Mouse (Mus musculus): ENCODE results near the gene Olfr150.
"Not testable (repeated sequence)": the region's sequence is repeated elsewhere in the genome, so short reads cannot be mapped to it uniquely, and the experiment has no call there.

Olfr150 gene

DNA sequence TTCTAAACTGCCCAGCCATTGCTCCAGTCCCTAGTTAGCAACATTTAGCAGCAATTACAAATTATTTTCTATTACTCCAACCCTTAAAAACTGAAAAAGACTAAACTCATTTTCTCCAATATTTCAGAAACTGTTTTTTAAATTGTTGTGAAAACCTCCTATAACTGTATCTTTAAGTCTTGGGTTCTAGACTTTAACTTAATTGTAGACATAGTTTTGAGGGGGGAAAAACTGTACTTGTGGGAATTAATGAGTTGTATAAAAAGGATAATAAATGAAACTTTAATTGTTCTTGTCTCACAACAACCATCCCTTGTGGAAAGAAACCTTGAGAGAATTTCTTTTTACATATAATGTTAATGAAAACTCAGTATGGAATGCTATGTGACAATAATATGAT is at the start of gene Olfr150:
Gene Olfr150, plus strand, starts transcription at position 301 of the 400 bp plus-strand sequence.
- no peak for DNase-seq (ENCODE audit: low read depth, low spot score)

DNA sequence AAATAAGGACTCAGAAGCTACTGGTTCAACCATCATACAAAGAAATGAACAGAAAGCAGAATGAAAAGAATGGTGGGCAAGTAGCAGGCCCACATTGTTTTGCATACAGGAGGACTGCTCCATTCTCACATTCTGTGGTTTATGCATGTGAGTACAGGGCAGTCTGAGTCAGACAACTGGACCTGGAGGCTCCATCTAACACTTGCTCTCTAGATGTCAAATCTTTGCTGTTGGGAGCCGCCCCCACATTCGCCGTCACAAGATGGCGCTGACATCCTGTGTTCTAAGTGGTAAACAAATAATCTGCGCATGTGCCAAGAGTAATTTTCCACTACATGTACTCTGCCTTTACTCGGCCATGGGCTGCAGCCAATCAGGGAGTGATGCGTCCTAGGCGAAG is 29.7 kb upstream of the Olfr150 start:
- not testable (repeated sequence) for DNase-seq (ENCODE audit: low read depth, low spot score)

DNA sequence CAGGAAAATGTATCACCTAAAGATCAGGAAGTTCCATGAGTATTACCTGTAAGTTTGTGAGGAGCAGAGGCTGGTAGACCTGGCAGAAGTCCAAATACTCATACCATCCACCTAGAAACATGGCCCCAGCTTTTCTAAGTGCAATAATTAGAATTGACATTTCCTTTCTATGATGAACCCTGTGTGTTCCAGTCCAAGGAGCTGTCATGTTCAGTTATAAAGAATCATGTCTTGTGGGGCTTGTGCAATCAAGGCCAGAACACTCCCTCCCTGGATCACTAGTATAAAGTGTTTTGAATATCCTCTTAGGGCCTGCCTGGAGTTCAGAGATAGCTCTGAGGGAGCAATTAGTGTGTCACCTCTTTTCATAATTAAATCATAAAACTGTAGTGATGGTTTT is 23.8 kb upstream of the Olfr150 start, which contains the start of gene Olfr149:
Gene Olfr149, minus strand, starts transcription at position 101 of the 400 bp plus-strand sequence.
- no peak for DNase-seq (ENCODE audit: low read depth, low spot score)

DNA sequence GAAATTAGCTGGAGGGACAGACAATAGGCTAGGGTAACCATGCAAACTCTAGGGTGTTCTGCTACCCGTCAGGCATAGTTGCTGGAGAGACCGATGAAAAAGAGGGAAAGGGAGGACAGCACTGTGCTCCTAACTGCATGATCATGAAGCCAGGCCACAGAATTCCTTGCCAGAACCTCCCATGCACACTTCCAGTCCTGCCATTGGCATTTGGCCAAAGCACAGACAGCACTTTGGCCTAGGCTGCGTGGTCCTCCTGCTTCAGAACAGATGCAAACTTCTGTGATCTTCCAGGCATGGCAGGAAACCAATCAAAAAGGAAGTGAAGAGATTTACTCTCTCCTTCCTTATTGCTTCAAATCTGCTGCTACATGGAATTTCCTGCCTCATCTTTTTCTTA is 21.8 kb upstream of the Olfr150 start:
- DNase-seq (ENCODE audit: low read depth, low spot score) = no peak

DNA sequence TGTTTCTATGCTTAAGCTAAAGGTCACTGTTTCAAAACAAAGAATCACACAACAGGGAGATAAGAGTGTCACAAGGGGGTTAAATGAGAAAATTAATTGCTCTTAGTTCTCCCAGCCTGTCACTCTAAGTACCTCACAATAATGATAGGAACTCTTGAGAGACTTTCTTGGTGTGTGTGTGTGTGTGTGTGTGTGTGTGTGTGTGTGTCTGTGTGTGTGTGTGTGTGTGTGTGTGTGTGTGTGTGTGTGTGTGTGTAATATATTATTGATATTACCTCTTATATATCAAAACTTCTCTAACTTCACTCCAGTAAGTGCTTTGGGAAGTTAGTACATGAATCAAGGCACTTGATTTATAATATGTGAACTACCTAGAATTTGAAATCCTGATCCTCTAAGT is 19.7 kb upstream of the Olfr150 start, which contains the start of gene Olfr965:
Gene Olfr965, plus strand, starts transcription at position 301 of the 400 bp plus-strand sequence.
- no peak for DNase-seq (ENCODE audit: low read depth, low spot score)

DNA sequence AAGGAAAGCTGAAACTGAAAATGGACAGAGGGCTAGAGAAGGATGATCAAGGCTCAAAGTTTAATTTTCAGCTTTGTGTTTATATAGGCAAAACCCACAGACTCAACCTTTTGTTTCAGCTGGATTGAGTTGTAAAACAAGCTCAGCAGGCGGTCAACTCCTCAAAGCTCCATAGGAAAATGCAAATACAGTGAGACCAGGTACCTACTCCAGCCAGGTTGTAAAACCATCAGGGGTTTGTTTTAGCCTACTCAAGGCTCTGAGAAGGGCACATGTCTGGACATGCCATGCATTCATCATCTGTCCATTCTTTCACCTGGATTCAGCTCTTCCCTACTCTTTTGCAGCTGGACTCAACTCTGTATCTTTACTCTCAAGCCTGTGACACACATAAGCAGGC is 10.0 kb downstream of the Olfr150 start:
- DNase-seq (ENCODE audit: low read depth, low spot score) = no peak

DNA sequence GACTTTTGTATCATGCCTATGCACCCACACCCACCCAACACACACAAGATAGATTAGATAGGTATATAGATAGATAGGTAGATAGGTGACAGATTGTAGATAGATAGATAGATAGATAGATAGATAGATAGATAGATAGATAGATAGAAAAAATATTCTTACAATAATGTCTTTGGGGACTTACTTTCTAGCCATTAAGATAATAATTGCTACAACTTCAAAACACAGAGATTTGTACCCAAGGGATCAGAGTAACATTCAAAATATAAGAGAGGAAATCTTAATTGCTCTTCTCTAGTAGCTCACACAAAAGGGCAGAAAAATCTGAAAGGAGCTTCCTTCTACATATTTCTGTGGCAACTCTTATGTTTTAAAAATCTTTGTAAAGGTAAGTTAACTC is 15.2 kb downstream of the Olfr150 start, which contains the start of gene Olfr967:
Gene Olfr967, plus strand, starts transcription at position 301 of the 400 bp plus-strand sequence.
- no peak for DNase-seq (ENCODE audit: low read depth, low spot score)

DNA sequence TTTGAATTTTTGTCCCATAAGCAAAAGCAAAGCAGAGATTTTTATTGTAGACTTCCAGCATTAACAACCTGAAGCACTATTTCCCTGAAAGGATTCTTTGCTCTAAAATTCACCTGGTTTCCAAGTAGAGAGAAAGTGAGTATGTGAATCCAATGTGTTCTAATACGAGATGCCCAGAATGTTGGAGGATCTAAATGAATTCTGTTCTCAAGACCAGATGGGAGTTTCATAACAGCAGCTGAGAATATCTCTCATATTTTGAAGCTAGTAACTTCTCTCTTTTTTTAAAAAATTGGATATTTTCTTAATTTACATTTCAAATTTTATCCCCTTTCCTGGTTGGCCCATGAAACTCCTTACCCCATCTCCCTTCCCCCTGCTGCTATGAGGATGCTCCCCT is 15.7 kb downstream of the Olfr150 start:
- DNase-seq (ENCODE audit: low read depth, low spot score) = no peak

DNA sequence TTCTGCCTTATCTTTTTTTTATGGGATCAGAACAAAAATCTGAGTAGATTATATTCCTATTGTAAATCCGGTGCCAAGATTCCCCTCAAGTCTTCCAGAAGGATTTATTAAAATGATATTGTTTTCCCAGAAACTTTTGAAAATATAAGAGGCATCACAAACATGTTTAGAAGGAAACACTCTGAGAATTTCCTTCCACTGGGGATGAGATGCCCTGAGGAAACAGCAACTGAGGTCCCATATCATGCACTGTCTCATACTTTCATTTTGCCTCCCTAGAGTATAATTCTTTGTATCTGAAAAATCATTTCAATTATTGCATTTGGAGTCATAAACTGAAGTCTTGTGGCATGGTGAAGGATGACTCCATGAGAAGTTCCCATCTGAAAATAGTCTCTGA is 52.4 kb downstream of the Olfr150 start, which contains the start of gene Olfr968:
Gene Olfr968, minus strand, starts transcription at position 101 of the 400 bp plus-strand sequence.
- DNase-seq (ENCODE audit: low read depth, low spot score) = no peak
